Mouse (Mus musculus) monocyte, adult 5-6 weeks (primary cell): ENCODE measurements around the gene Thsd4. TPM values are rescaled to one million over a fixed set of nuclear protein-coding genes. Genes with fewer than 3 reads are reported as not detected.
"Not testable (repeated sequence)": the region's sequence is repeated elsewhere in the genome, so short reads cannot be mapped to it uniquely, and the experiment has no call there.

Source experiments
- ATAC-seq: fragments of 153-309, 156-312 bp; replicated peaks from 2 replicates; pipeline ENCODE4 v1.8.0; 2017; ENCODE audit warnings: mild to moderate bottlenecking; ENCODE audit not compliant: low TSS enrichment, insufficient number of reproducible peaks, severe bottlenecking, poor library complexity, low FRiP score
- total RNA-seq: library from RNA; stranded (forward); fragments of 200-1000, 200-491, 200-594 nt; gene quantifications from 3 replicates; pipeline ENCODE4 v1.2.3, GENCODE M21; 2017

Thsd4 gene
- total RNA-seq, 1 experiment from 2014 or later, result not detected

- ATAC-seq, result no peak
Measured at GRCm38 (mm10) chr9:60020444-60020843, 501.4 kb downstream of the Thsd4 start.

DNA sequence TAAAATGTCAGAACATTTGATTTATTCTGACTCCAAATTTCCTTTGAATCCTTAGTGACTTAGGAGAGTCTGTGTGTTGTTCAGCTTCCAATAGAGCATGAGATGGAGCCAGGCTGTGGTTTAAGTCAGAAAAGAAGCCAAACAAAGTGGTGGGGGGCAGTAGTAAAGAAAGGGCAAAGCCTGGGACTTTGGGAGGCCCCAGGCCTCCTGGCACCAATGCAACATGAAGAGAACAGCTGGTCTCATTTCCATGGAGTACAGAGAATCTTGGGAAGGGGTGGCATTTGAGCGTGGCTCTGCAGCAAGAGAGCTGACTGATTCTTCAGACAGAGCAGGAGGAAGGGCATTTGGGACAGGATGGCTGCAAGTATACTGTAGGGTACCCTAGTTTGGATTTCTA lies 511.6 kb downstream of the Thsd4 start:
- no peak for ATAC-seq

DNA sequence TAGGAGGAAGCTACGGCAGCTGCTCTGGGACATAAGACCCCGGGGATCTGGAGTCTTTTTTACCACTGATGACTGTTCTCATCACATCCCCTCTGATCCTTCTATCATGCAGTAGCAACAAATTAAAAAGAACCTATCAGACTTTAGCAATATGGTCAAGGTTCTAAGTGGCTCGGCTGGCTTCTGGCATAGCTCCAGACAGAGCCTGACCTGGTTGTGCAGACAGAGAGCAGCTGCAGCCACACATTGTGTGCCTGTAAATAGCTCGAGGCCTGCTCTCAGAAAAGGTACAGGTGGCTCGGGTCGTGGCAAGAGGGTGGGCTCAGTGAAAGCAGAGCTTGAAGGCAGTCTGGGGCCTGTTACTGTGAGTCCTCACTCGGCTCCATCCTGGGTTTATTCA lies 512.9 kb downstream of the Thsd4 start:
- ATAC-seq, result no peak

- no peak for ATAC-seq
Measured at GRCm38 (mm10) chr9:60002323-60002722, 519.5 kb downstream of the Thsd4 start.

DNA sequence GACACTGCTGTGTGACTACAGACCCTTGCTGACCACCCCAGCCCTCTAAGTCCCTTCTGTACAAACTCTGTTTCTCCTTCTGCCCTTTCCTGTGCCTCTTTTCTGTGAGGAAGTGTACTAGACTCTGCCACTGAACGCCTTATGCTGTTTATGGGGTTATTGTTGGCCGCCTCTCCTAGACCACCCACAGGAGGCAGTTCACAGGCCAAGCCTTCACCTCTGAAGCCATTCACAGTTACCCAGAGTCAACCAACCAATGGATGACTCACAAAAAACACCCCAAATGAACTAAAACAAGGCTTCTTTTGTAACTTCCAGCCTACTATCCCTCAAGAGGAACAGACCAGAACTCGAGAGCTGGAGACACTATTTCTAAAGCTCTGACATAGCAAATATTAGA lies 520.4 kb downstream of the Thsd4 start:
- ATAC-seq, result no peak

- no peak for ATAC-seq
Measured at GRCm38 (mm10) chr9:59997725-59998124, 524.1 kb downstream of the Thsd4 start.

GRCm38 (mm10) chr9:59991407-59991806 lies 530.4 kb downstream of the Thsd4 start:
- no peak for ATAC-seq

DNA sequence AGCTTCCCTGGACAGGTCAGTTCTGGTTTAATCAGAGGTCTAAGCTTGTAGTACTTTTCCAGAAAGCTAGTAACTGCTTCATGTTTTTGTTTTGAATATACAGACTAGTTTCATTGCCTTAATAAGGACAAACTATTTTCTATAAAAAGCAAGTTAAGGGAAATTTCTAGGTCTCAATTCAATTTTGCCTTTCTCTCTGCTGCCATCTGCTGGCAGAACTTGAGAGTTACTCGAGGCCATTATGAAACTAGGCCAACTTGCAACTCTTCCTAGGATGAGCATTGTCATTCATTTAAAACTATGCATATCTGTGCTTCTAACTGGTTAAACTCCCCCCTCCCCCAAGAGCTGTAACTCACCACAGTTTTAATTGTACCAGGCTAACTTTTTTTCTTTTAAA lies 532.0 kb downstream of the Thsd4 start:
- ATAC-seq, result no peak

DNA sequence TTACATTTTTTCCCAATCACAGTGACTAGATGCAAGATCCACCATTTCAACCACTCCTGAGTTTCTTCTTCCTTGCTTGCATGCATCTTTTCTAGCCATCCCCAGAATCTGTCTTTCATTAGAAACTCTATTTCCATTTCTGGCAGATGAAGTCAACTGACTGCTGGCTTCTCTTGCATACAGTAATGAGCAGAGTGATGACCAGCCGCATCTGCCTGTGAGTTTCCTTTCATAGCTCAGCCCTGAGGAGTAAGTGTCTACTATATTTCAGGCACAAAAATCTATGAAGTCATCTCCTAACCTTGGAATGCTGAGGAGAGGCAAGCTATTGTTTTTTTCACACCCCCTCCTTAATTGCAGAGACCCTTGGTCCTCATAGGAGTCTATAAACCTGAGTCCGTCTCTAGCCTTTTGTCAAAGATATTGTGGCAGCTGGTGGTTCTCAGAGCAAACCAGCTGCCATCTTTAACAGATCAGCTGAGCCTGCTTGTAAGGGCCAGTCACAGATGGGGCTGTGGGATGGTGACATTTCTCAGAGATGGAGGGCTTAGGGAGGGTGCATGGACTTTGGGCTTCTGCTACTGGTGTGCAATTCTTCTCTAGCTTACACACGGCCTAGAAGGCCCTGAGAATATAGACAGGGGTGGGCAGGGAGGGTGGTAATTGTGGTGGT lies 535.8 kb downstream of the Thsd4 start:
- ATAC-seq, result no peak

DNA sequence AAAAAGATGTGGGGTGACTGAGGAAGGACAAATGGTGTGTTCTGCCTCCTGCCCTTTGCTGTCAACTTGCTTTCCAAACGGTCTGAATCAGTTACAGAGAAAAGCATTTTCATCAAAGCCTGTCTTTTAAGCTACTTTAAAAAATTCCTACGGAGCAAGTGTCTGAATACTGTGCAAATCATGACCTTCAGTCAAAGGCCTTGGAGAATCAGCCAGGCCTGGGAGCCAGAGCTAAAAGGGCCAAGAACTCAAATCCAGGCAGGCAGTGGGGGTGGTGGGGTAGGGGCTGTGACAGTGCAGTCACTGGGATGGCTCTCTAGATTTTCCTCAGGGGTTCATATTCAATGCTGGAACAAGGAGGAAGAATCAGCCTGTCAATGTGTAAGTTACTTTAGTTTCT lies 540.7 kb downstream of the Thsd4 start:
- ATAC-seq, result no peak

DNA sequence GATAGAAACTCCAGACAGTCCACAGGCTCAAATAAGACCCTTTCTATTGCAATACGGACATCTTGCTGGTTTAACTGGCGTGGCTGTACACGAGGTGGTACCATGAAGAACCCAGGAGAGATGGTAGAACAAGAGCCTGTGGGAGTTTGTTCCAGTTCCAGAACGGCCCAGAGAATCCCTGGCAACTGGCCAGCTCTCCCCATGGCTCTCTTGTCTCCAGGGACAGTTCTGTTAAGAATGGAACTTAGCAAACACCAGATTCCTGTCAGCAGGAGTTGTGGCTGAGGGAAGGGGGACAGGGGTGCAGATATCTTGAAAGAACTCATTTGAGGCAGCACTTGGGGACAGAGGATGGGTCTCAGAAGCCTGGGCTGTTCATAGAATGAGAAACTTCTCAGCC lies 550.6 kb downstream of the Thsd4 start:
- ATAC-seq, result no peak

DNA sequence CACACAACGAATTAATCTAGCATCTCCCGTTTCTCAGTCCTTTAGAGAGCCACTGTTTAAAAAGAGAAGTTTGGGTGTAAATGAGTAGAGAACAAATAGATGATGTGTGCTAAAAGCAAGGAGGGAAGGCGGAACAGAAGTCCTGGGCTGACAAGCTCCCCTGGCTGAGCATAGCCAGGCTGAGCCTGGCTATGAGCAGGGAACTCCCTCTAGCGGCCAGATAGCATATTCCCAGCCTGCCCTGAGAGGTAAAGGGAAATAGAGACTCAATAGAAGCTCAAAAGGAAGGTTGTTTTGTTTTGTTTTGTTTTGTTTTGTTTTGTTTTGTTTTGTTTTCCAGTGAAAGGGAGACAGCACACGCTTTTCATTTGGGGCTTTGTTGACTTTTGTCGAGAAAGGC lies 552.5 kb downstream of the Thsd4 start:
- no peak for ATAC-seq

GRCm38 (mm10) chr9:59965046-59965445 lies 556.8 kb downstream of the Thsd4 start:
- no peak for ATAC-seq

DNA sequence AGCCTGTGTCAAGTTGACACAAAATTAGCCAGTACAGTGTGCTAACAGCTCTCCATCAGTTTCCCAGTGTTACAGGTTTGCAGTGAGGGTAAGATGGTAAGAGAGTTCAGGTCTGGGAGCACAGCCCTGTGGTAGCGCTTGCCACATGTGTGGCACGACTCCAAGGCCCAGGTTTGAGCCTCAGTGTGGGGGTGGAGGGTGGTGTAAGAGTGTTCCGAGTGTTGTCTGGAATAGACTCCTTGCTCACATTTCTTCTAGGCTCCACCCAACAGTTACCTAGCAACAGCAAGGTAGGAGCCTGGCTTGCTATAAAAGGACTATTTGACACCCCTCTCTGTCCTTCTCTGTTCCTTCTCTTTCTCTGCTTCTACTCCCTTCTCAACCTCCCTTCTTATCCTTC lies 557.5 kb downstream of the Thsd4 start:
- ATAC-seq, result no peak

DNA sequence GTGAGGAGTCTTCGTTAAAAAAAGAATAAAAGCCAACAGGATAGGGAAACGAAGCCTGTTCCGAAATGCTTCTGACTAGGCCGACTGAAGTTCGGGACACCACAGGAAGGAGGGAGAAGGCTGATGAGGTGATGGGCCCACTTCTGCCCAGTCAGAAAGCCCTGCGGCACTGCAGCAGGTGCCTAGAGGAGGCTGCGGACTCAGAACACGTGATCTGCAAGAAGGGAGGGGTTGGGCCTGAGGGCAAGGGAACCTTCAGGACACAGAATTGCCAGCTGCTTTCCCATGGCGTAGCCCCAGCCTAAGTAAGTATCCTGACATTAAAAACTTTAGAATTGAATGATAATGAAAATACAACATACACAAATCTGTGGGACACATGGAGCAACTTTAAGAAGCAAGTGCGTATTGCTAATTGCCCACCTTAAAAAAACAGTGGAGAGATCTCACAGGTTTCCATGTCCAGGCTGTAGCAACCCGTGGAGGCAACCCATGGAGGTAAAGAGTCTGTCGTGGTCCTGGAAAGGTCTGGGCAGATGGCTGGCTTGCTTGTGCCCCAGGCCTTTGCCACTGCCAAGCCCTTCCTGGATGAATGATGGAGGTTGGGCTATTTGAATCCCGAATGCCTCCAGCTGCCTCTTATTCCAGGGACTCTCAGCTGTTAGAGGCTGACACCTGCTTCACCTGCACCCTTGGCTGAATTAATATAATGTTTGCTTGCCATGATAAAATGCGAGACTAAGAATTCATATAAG lies 560.5 kb downstream of the Thsd4 start:
- no peak for ATAC-seq

- ATAC-seq, result no peak
Measured at GRCm38 (mm10) chr9:59960559-59960958, 561.3 kb downstream of the Thsd4 start, which contains the start of gene Nr2e3. Nr2e3 (minus strand) TSS chr9:59960659.

- ATAC-seq, result no peak
Measured at GRCm38 (mm10) chr9:59959276-59959675, 562.6 kb downstream of the Thsd4 start.

DNA sequence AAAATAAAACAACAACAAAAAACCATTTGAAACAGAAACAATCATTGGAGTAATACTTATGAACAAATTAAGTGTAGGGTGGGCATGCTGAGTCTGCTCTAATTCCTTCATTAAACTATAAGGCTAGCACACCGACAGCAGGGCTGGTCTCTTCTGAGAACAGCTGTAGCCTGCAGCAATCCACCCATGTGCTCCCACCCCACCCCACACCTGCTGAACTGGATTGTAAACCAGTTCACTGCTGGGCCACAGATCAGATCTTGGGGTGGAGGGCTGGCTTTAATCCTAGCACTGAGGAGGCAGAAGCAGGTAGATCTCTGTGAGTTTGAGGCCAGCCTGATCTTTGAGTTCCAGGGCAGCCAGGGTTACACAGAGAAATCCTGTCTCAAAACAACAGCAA lies 563.7 kb downstream of the Thsd4 start:
- not testable (repeated sequence) for ATAC-seq

DNA sequence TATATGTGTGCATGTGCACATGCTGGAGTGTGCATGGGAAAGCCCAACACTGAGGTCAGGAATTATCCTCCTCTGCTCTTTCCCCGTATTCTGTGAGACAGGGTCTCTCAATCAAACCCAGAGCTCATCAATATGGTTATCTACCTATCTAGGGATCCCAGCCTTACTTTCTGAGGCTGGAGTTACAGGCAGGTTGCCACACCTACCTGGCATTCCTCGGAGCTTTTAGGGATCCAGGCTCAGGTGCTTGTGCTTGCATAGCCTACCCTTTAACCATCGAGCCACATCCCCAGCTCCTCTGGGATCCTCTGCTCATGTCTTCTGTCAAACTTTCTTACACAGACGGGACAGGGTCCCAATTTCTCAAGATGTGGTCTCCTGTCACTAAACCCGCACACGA lies 565.4 kb downstream of the Thsd4 start:
- no peak for ATAC-seq

- ATAC-seq, result no peak
Measured at GRCm38 (mm10) chr9:59955692-59956091, 566.2 kb downstream of the Thsd4 start.
